Mouse (Mus musculus) adrenal gland, adult (tissue): ENCODE results near the gene Grk1.
A peak's percentile ranks its signal among the peaks of the same experiment; 100 is the strongest.

Experiments used
- DNase-seq, 2 experiments: peaks; one replicate each; pipeline ENCODE4 v3.0.0; 2022 to 2023; ENCODE audit warnings: low spot score in 1 of 2; ENCODE audit not compliant: inconsistent age in 2 of 2

The Grk1 gene

DNA sequence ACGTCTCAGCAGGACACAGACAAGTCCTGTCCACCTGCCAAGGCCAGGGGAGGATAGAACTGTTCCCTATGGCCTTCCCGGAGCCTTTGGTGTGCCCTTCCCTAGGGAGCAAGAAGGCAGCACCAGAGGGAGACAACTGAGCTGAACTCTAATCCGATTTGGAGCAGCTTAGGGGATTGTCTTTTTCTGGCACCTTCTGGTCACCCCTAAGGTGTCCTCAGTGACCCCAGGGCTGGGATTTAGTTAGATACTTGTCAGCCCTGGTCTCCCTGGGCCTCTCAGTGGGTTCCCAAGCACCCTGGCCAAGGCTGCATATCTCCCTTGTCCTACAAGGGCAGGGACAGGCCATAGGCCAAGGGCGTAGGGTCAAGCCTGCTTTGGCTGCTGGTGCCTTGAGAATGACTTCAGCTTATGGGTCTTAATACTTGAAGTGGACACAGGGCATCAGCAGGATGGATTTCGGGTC, at the start of gene Grk1:
TSS of gene Grk1 (plus strand) at position 416 of the 466 bp plus-strand sequence.
- no peak for DNase-seq

DNA sequence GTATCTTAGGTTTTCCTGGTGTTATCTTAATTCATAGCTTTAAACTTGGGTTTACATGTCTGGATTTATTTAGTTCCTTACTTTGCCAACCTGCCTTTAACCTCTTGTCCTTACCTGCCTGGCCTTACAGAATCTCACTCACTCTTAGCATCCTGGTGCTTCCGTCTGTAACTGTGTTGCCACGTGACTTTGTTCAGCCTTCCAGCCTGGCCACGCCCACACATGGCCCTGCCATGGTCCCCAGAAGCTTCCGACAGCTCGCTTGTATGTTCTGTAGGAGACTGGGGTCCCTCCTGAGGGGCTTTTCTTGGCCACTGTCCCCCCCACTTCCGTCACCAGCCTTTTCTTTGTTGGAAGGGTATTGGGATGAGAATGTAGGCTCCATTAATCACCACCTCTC, 48.7 kb upstream of the Grk1 start:
- DNase-seq = no peak

DNA sequence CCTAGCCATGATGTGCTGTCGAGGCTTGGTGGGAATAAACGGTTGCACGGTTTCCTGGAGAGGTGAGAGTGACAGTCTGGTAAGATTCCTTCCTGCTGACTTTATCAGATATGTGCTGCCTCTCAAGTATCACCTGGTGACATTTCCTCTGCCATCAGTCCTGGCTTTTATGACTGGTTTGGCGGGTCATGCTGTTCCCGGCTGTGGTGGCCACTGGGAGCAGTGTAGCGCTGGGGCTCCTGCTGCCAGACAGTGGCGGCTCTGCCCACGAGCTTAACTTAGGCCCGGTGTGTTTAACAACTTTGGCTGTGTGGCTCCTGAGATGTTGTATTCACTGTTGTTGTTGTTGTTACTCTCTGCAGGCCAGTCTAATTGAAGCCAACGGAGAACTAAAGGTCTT, 48.2 kb upstream of the Grk1 start:
- DNase-seq = no peak

DNA sequence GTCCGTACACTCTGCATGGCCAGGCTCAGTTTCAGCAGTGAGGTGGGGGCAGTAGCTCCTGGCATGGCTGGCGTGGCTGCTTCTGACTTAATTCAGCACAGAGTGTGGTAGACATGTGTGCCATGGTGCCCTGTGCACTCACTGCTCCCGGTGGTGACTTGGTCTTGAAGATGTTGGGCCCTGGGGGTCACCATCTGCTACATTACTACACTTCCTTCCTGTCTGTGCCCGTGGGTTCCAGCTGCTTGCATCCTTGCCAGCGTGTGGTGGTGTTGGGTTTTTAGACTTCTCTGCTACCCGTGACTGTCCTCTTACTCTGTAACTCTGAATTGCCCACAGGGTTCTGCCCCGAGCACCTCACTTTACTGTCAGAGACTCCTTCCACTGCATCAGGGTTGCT, 44.7 kb upstream of the Grk1 start:
- no peak for DNase-seq

DNA sequence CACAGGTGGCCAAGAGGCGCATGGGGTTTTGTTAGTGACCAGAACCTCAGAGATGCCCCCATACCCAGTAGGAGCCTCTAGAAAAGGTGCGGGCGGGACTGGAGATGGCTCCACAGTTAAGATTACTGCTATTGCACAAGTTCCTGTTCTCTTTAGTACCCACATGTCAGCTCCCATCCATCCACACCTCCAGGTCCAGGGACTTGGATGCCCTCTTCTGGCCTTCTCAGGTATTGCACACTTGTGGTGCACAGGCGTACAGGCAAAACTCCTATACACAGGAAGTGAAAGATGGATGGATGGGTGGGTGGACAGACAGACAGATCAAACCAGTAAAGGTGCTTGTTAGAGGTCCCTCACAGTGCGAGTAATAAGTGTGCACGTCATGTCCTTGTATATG, 43.0 kb upstream of the Grk1 start:
- no peak for DNase-seq

DNA sequence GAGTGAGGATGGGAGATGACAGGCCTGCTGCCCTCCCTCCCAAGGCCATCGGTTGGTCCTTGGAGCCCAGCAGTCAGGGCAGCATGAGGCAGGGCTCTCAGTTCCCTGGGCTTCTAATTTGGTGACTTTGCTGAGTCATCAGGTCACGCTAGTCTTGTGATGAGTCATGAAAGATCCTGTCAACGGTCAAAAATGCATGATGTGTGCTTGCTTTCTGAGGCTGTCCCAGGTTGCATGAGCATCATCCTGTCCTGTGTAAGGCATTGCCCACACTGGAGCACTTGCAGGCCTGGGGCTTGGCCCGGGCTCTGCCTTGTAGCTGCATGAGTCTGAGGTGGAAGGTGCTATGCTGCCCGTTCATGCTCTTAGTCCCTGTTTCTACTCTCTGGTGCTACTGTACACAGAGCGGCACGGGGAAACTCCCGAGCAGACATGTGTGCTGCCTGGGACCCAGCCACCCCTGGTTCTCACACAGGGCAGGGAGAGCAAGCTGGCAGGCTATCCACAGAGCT, 31.7 kb upstream of the Grk1 start:
- peak; percentile 85 to 89 for DNase-seq

DNA sequence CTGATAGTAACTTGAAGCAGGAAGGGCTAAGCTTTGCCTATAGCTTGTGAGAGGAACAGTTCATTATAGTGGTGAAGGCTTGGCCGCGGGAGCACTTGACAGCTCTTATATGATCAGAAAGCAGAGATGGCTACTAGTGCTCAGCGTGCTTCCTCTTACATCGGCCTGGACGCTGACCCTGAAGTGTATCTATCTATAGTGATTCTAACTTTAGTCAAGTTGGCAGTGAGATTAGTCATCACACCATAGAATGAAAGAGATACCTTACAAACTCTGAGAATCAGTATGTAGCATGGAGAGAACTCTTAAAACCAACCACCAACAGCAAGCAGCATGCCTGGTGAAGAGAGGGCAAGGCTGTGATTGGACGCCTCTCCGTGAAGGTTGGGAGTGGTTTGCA, 23.3 kb upstream of the Grk1 start:
- DNase-seq = no peak

DNA sequence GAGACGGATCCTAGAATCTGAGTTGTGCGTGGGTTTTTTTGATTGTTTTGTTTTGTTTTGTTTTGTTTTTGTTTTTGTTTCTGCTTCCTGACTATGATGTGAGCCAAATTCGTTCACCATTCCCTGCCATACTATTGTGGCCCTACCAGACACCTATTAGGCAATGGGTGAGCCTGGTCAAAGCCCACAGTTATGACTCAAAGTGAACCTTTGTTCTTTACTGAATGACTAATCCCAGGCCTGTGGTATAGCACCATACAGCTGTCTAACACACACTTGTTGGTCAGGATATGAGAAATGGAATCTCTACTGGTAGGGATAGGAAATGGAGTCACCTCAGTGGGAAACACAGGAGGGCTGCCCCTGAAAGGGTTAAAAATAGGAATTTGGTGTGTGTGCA, 22.3 kb upstream of the Grk1 start:
- DNase-seq = no peak

DNA sequence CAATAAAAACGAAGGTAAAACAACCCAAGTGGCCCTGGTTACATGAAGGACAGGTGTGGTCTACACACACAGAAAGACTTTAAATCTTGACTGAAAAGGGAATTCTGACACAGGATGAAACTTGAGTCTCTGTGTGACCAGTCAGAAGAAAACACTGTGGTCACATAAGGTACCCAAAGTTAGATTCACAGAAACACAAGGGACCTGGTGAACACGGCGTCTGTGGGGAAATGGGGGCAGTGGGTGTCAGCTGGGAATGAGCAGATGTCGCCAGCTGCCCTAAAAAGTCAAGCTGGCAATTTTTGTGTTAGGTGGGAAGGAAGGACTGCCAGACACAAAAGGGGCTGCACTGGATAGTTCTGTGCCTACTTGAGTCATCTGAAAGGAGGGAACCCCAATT, 21.9 kb upstream of the Grk1 start:
- DNase-seq = no peak

DNA sequence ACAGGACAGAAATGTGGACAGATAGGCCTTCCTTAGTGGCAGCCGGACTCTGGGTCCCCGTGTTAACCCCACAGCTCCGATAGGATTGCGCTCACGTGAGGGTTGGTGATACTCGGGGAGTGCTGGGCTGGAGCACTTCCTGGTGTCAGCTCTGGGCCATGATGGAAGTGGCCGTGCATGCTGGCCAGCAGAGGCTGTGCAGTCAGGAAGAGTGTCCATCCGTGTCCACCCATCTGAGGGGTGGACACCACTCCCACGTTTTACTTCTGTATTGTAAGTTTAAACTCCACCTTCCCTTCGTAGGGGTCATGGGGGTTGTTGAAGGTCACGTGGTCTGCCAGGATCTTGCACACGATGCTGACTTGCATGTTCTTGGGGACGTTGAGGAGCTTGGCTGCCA, 18.5 kb upstream of the Grk1 start:
- no peak for DNase-seq

DNA sequence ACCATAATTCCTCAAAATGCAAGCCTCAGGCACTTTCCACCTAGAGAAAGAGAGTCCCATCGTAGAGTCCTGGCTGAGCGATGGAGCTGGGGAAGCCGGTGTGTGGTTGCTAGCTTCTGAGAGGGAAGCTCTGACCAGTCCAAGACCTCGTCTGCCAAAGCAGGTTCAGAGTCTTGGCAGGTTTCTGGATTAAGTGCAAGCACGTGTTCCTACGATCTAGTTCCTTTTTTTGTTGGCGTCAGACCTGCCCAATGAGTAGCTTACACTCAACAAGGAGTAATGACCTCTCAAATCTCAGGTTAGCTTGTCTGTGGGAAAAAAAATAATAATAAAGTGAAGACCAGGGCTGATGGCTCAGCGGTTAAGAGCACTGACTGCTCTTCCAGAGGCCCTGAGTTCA, 17.2 kb upstream of the Grk1 start:
- DNase-seq = no peak

DNA sequence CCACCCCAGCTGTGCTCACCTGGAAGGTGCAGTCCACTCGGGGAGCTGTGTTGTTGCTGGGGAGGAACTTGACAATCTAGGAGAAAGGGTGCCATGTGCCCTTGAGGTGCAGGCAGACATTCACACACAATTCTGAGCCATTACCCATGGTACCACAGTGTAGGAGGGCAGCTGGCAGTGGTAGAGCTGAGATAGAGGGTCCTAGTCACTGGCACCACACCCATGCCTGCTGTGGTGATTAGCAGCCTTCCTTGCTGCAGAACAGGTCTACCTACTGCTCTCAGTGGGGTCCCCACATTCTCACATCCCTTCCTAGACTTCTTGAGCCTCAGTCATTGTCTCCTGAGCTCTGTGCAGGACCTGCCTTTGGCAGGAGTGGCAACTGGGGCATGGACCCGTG, 16.1 kb upstream of the Grk1 start:
- no peak for DNase-seq

DNA sequence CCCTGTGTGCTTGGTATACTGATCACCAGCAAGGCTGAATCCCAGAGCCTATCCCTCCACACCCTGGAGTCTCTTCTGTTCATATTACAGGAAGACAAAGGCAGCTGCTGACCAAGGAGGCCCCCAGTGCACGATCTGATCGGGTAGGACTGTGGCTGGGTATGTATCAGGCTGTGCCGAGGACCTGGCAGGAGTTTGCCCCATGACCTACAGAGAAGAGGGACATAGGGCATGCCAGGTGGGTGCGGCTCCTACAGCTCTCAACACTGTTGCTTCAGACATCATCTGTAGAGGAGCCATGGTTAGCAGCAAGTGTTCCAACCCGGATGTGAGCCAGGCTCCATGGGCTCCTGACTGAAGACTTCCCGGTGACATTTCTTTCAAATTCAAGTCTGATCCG, 11.0 kb upstream of the Grk1 start:
- no peak for DNase-seq

DNA sequence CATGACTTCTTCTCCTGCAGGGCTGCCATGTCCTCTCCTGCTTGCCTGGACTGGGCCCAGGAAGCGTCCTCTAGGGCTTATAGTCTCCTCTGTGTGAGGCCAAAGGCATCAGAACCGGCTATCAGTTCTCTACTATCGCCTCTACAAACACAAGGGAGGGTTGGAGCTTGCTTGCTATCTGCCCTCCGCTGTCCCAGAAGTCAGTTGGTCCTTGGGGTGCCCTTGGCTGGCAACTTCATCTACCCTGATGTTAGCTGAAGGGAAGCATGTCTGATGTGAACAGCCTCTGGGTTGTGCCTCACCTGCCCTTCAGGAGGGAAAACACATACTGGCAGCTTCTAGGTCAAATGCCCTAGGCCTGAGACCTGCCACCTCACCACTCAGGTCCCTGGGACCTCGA, 8.2 kb upstream of the Grk1 start, which contains the start of gene Atp4b:
TSS of gene Atp4b (minus strand) at position 101 of the 400 bp plus-strand sequence.
- DNase-seq = peak in 1 of 2 experiments; percentile 38

DNA sequence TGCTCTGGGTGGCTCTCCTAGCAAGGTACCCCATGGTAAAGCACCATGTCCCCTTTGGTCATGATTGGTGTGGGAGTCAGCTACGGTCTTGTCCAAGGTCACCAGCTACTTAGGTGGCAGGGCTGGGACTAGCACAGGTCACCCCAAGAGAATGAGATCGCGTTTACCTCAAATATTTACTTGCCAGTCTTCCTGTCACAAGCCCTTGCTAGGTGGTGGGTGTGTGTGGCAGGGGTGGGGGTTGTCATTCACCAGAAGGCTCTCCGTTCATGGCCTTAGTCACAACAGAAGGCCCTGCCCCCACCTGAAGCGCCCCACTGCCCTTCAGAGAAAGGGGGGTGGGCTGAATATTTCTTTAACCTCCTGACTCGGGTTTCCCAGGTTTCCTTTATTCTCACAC, 1.4 kb upstream of the Grk1 start:
- no peak for DNase-seq

DNA sequence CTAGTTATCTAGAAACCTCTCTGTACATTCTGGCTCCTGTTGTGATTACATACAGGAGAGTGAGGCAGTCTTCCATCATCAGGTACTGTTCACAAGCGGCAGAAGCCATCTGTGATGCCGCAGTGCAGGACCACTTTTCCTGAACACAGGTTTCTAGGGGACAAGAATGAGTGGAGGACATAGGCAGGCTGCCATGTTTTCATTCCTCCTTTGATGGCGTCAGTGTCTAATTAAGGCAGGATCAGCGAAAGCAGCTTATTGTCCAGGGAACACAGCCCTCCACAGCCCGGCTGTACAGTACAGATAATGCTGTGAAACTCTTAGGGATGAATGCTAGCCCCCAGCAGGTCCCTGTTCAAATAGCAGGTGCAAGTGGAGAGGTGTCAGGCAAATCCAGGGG, 1.1 kb downstream of the Grk1 start:
- DNase-seq = no peak

DNA sequence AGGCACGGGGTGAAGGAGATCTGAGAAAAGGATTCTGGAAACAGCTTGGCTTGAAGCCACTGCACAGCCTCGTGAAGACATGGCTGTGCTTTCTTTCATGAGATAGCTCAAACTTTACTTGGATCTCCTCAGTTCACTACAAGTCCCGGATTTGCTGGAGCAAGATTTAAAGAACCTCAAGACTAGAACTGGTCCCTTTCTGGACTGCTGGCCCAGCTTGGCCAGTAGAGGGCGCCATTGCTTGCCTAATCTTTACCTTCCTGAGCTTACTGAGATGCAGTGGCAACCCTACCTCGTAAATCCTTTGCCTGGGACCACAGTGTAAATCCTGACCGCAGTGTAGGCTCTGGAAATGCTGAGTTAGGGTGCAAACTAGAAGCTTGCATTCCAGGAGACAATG, 6.7 kb downstream of the Grk1 start:
- peak; percentile 38 to 83 for DNase-seq

DNA sequence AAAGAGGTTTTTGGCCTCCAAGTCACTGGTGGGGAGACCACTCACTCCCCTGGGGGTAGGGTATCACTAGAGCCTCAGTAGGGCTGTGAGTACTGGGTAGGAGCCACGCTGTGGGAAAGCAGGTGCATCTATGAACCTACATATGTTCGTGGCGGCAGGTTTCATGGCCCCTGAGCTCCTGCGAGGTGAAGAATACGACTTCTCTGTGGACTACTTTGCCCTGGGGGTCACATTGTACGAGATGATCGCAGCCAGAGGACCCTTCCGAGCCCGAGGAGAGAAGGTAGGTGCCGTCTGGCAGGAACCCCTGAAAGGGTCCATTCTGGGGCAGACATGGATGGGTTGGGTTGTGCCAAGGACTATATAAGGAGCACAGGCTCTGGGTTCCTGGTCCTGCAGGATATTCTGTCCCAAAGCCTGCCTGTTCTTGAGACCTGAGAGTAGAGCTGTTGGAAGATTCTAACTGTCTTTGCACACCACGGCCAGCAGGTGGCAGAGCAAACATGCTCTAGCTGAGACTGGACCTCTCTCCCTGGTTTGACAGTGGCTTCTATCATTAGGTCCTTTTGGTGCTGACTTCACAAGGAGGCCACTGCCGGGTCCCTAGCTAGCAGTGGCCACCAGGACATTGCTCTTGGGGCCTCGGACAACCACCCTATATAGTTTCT, 8.1 kb downstream of the Grk1 start:
- DNase-seq = peak; percentile 34 to 81

DNA sequence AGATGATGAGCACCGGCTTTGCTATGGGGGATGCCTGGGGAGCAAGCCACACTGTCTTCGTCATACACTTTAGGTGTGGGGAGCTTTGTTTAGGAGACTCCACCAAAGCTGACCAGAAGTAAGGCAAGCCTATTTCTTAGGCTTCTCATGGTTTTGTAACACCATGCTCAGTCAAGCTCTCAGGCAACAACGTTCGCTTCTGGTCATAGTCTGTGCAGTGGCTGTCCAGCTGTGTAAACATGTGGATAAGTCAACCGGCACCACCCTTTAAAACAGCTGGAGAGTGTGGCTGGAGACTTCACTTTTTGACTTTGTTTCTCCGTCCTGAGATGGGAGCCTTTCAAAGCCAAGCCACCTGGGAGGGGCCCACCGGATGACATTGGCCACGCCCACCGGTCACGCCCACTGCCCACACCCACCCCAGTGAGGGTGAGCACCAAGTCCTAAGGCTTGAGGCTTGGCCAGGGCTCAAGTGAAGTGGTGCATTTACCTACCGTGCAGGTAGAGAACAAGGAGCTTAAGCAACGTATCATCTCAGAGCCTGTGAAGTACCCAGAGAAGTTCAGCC, 9.0 kb downstream of the Grk1 start:
- DNase-seq = no peak

DNA sequence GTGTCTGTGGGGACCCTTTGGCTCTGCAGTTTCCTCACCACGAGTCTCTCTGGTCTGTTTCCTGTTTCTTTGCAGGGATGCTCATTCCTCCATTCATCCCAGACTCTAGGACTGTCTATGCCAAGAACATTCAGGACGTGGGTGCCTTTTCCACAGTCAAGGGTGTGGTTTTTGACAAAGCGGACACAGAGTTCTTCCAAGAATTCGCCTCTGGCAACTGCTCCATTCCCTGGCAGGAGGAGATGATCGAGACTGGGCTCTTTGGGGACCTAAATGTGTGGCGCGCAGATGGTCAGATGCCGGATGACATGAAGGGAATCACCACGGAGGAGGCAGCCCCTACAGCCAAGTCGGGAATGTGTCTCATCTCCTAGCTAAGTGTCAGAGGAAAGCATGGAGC, 11.0 kb downstream of the Grk1 start:
- no peak for DNase-seq

DNA sequence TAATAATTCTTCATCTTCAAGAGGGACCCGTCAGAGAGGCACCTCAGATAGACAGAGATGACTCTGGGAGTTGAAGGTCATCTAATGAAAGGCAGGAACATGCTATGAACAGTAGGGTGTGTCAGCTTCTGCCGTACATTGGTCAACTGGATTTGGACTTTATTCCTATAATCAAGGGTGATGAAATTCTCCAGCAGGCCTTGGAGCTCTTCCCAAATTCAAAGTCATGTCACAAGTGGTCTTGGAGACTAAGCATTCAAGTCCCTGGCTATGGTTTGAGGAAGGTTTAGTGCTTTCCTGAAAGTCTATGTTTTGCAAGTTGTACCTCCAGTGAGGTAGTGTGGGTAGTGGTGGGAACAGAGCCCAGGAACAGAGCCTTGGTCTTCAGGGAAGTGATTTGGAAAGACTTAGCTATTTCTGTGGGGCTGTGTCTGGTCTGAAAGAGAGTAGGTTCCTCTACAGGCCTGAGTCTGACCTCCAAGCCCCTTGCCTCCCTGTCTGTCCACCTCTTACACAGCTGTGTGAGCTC, 14.3 kb downstream of the Grk1 start:
- DNase-seq = peak in 1 of 2 experiments; percentile 35

DNA sequence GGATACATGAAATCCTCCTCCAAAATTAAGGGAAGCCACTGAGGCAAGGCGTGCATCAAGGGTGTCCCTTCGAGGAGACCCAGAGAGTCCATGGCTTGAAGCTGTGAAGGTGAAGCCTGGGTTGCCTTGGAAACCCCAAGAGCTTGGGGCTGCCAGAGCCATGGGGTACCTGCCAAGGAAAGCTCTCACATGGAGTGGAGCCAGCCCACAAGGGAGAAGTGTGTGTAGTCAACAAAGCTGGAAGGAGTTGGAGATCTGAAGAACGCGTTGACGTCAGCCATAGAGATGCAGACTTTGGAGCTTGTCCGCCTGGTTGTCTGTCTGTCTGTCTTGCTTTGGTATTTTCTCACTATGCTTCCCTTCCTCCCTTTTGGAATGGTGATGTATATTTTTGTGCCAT, 16.1 kb downstream of the Grk1 start:
- DNase-seq = peak in 1 of 2 experiments; percentile 34

DNA sequence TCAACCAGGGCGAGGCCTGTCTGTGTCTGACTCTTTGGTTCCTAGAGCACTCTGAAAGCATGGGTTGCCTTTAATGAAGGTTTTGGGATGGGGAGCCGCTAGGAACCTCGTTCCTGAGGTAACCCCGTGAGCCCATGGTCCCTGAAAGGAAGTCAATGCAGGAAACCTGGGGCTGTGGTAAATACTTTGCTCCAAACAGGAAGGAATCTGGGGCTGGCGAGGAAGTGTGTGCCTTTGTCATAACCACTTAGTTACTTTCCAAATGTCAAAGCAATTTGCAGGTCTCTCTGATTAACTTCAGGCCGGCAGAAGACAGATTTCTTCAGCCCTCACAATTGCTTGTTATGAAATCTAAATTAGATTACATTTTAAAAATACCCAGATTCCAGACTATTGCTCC, 22.5 kb downstream of the Grk1 start:
- DNase-seq = no peak
